Mouse (Mus musculus): Measurements from ENCODE around the gene Acp6. TPM values are rescaled to one million over a fixed set of nuclear protein-coding genes. Genes with fewer than 3 reads are reported as not detected.
"Not testable (repeated sequence)": the region's sequence is repeated elsewhere in the genome, so short reads cannot be mapped to it uniquely, and the experiment has no call there.

Gene Acp6
- polyA plus RNA-seq (2016; fragmentation: Nextera tagmentation; extraction: Ambion mirVana), result 36.0 and 37.6 TPM in 2 replicates

GRCm38 (mm10) chr3:97158611-97159508, at the start of gene Acp6:
Gene Acp6, plus strand, starts transcription at chr3:97158777.
- H3K9ac ChIP-seq (replicated peaks), result peak within 1 kb of the TSS; percentile 75
- no peaks in the 10 kb centered on the region for H3K9me3 ChIP-seq
- no peaks in the 10 kb centered on the region for H3K27me3 ChIP-seq
- peaks cover 6% of the 10 kb centered on the region; the same call in 1 of the 2 replicates for H3K4me1 ChIP-seq (replicated peaks)
- ATAC-seq (ENCODE audit: insufficient number of reproducible peaks, insufficient read depth, low FRiP score, low TSS enrichment, low read depth), result peak; percentile 91
- WGBS, result under 1% methylated on average over 54 of the region's 54 CpGs
- peak within 1 kb of the TSS; percentile 83 for H3K4me3 ChIP-seq (replicated peaks)
- no peaks in the 10 kb centered on the region for H3K36me3 ChIP-seq
- H3K27ac ChIP-seq, result peak within 1 kb of the TSS; percentile 77
- peak within 1 kb of the TSS; percentile 87 for H3K4me2 ChIP-seq

GRCm38 (mm10) chr3:97117511-97117910, 41.1 kb upstream of the Acp6 start:
- 86% methylated on average over 6 of the region's 6 CpGs for WGBS
- H3K36me3 ChIP-seq, result no peaks in the 10 kb centered on the region
- no peak overlapping the region for H3K9ac ChIP-seq (replicated peaks)
- H3K4me3 ChIP-seq (replicated peaks), result no peak overlapping the region
- H3K27me3 ChIP-seq, result no peaks in the 10 kb centered on the region
- H3K9me3 ChIP-seq, result peaks cover 14% of the 10 kb centered on the region
- no peak for ATAC-seq (ENCODE audit: insufficient number of reproducible peaks, insufficient read depth, low FRiP score, low TSS enrichment, low read depth)
- H3K4me2 ChIP-seq, result no peak overlapping the region
- H3K4me1 ChIP-seq (replicated peaks), result no peaks in the 10 kb centered on the region
- H3K27ac ChIP-seq, result no peak overlapping the region

- no peaks in the 10 kb centered on the region for H3K36me3 ChIP-seq
- ATAC-seq (ENCODE audit: insufficient number of reproducible peaks, insufficient read depth, low FRiP score, low TSS enrichment, low read depth), result no peak
- H3K4me1 ChIP-seq (replicated peaks), result no peaks in the 10 kb centered on the region
- H3K4me3 ChIP-seq (replicated peaks), result no peak overlapping the region
- no peak overlapping the region for H3K4me2 ChIP-seq
- no peak overlapping the region for H3K27ac ChIP-seq
- no peaks in the 10 kb centered on the region for H3K27me3 ChIP-seq
- WGBS, result 53% methylated on average over 12 of the region's 12 CpGs
- no peak overlapping the region for H3K9ac ChIP-seq (replicated peaks)
- H3K9me3 ChIP-seq, result peaks cover 14% of the 10 kb centered on the region
These were observed 40.3 kb upstream of the Acp6 start for GRCm38 (mm10) chr3:97118313-97118712.

- 0 out of 2 replicates have a peak, but pooled peaks have one; percentile 75 for ATAC-seq (ENCODE audit: insufficient number of reproducible peaks, insufficient read depth, low FRiP score, low TSS enrichment, low read depth)
- WGBS, result 38% methylated on average over 7 of the region's 7 CpGs
- Histone ChIP-seq H3K9me3 (peaks cover 5% of the 10 kb centered on the region; the same call in 1 of the 2 replicates), H3K36me3 (no peaks in the 10 kb centered on the region), H3K4me2 (no peak overlapping the region), H3K27me3 (no peaks in the 10 kb centered on the region), H3K9ac (replicated peaks) (no peak overlapping the region), H3K27ac (no peak overlapping the region; the same call in 1 of the 2 replicates), H3K4me3 (replicated peaks) (no peak overlapping the region), H3K4me1 (replicated peaks) (peaks cover 8% of the 10 kb centered on the region; the same call in 1 of the 2 replicates)
These were observed 34.4 kb upstream of the Acp6 start for GRCm38 (mm10) chr3:97124193-97124592.

- no peak overlapping the region for H3K4me2 ChIP-seq
- H3K9ac ChIP-seq (replicated peaks), result no peak overlapping the region
- no peaks in the 10 kb centered on the region for H3K36me3 ChIP-seq
- no peaks in the 10 kb centered on the region; the same call in 1 of the 2 replicates for H3K9me3 ChIP-seq
- H3K27me3 ChIP-seq, result no peaks in the 10 kb centered on the region
- H3K27ac ChIP-seq, result no peak overlapping the region
- WGBS, result 82% methylated on average over 4 of the region's 4 CpGs
- H3K4me3 ChIP-seq (replicated peaks), result no peak overlapping the region
- ATAC-seq (ENCODE audit: insufficient number of reproducible peaks, insufficient read depth, low FRiP score, low TSS enrichment, low read depth), result no peak
- peaks cover 3% of the 10 kb centered on the region; the same call in 1 of the 2 replicates for H3K4me1 ChIP-seq (replicated peaks)
These were observed 29.2 kb upstream of the Acp6 start for GRCm38 (mm10) chr3:97129410-97129809.

- H3K27ac ChIP-seq; H3K9me3 ChIP-seq; H3K9ac ChIP-seq (replicated peaks); H3K4me2 ChIP-seq; H3K36me3 ChIP-seq; ATAC-seq (ENCODE audit: insufficient number of reproducible peaks, insufficient read depth, low FRiP score, low TSS enrichment, low read depth); H3K4me1 ChIP-seq (replicated peaks); H3K27me3 ChIP-seq; H3K4me3 ChIP-seq (replicated peaks): not testable (repeated sequence)
- 74% methylated on average over 1 of the region's 1 CpGs for WGBS
These were observed 20.9 kb upstream of the Acp6 start for GRCm38 (mm10) chr3:97137666-97138065.

GRCm38 (mm10) chr3:97151092-97151491, 7.5 kb upstream of the Acp6 start:
- no peak overlapping the region for H3K4me2 ChIP-seq
- no peaks in the 10 kb centered on the region for H3K9me3 ChIP-seq
- H3K4me1 ChIP-seq (replicated peaks), result no peaks in the 10 kb centered on the region
- no peak overlapping the region for H3K27ac ChIP-seq
- H3K4me3 ChIP-seq (replicated peaks), result no peak overlapping the region
- no peak for ATAC-seq (ENCODE audit: insufficient number of reproducible peaks, insufficient read depth, low FRiP score, low TSS enrichment, low read depth)
- no peaks in the 10 kb centered on the region for H3K36me3 ChIP-seq
- H3K9ac ChIP-seq (replicated peaks), result no peak overlapping the region
- no peaks in the 10 kb centered on the region for H3K27me3 ChIP-seq
- 70% methylated on average over 2 of the region's 2 CpGs for WGBS

GRCm38 (mm10) chr3:97156431-97156830, 2.1 kb upstream of the Acp6 start:
- no peaks in the 10 kb centered on the region for H3K36me3 ChIP-seq
- WGBS, result 88% methylated on average over 6 of the region's 6 CpGs

GRCm38 (mm10) chr3:97157308-97157707, 1.3 kb upstream of the Acp6 start:
- Histone ChIP-seq H3K9ac (replicated peaks) (no peak overlapping the region), H3K36me3 (no peaks in the 10 kb centered on the region), H3K27ac (no peak overlapping the region), H3K4me3 (replicated peaks) (no peak overlapping the region), H3K4me1 (replicated peaks) (peaks cover 6% of the 10 kb centered on the region; the same call in 1 of the 2 replicates), H3K4me2 (no peak overlapping the region), H3K9me3 (no peaks in the 10 kb centered on the region), H3K27me3 (no peaks in the 10 kb centered on the region)
- no peak for ATAC-seq (ENCODE audit: insufficient number of reproducible peaks, insufficient read depth, low FRiP score, low TSS enrichment, low read depth)
- 93% methylated on average over 1 of the region's 1 CpGs for WGBS

More at GRCm38 (mm10) chr3:97156431-97156830, 2.1 kb upstream of the Acp6 start:
- Histone ChIP-seq H3K27me3 (no peaks in the 10 kb centered on the region), H3K4me1 (replicated peaks) (peaks cover 6% of the 10 kb centered on the region; the same call in 1 of the 2 replicates), H3K4me3 (replicated peaks) (no peak overlapping the region), H3K9ac (replicated peaks) (no peak overlapping the region), H3K27ac (no peak overlapping the region), H3K4me2 (no peak overlapping the region), H3K9me3 (no peaks in the 10 kb centered on the region)
- ATAC-seq (ENCODE audit: insufficient number of reproducible peaks, insufficient read depth, low FRiP score, low TSS enrichment, low read depth), result no peak

GRCm38 (mm10) chr3:97157958-97158599, 498 bp upstream of the Acp6 start:
- WGBS, result 1% methylated on average over 17 of the region's 17 CpGs
- Histone ChIP-seq H3K9me3 (no peaks in the 10 kb centered on the region), H3K4me3 (replicated peaks) (peak overlapping the region; percentile 83), H3K27ac (no peak overlapping the region), H3K36me3 (no peaks in the 10 kb centered on the region), H3K9ac (replicated peaks) (no peak overlapping the region; the same call in 1 of the 2 replicates), H3K4me1 (replicated peaks) (peaks cover 6% of the 10 kb centered on the region; the same call in 1 of the 2 replicates), H3K4me2 (peak overlapping the region; percentile 87), H3K27me3 (no peaks in the 10 kb centered on the region)
- peak; percentile 51 for ATAC-seq (ENCODE audit: insufficient number of reproducible peaks, insufficient read depth, low FRiP score, low TSS enrichment, low read depth)

GRCm38 (mm10) chr3:97159509-97159850, 903 bp downstream of the Acp6 start:
- peak overlapping the region; percentile 87 for H3K4me2 ChIP-seq
- no peak for ATAC-seq (ENCODE audit: insufficient number of reproducible peaks, insufficient read depth, low FRiP score, low TSS enrichment, low read depth)
- no peaks in the 10 kb centered on the region for H3K36me3 ChIP-seq
- no peaks in the 10 kb centered on the region for H3K9me3 ChIP-seq
- H3K27ac ChIP-seq, result no peak overlapping the region; the same call in 1 of the 2 replicates
- H3K9ac ChIP-seq (replicated peaks), result peak overlapping the region; percentile 75
- H3K4me3 ChIP-seq (replicated peaks), result peak overlapping the region; percentile 83
- WGBS, result 13% methylated on average over 6 of the region's 6 CpGs
- H3K27me3 ChIP-seq, result no peaks in the 10 kb centered on the region
- H3K4me1 ChIP-seq (replicated peaks), result peaks cover 6% of the 10 kb centered on the region; the same call in 1 of the 2 replicates

All from limb, embryonic 12.5 days (tissue).